Mouse (Mus musculus) R1 (cell line): ENCODE measurements at regions not wholly inside any gene's neighbourhood (a gene's known extent, or its start where the extent isn't known, plus 50 kb on each side); places are given as distances from the start of the nearest gene placed in this dataset.

Experiments
- DNase-seq: peaks from one replicate; pipeline ENCODE4 v3.0.0-alpha.2; 2018; ENCODE audit warnings: low read depth, low spot score

DNA sequence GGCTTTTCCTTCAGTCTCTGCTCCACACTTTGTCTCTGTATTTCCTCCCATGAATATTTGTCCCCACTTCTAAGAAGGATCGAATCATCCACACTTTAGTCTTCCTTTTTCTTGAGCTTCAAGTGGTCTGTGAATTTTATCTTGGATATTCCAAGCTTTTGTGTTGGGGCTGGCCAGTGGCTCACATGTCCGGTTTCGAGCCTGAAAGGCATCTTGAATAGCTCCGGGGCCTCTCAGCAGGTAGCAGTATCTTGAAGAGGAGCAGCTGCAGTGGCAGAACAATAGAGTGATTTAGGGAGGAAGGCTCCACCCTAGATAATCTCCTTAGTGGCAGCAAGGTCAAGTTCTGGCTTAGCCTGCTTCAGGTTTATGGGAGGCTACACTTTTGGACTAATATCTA, 113.0 kb upstream of the Mettl21e start:
- peak; percentile 94 for DNase-seq

DNA sequence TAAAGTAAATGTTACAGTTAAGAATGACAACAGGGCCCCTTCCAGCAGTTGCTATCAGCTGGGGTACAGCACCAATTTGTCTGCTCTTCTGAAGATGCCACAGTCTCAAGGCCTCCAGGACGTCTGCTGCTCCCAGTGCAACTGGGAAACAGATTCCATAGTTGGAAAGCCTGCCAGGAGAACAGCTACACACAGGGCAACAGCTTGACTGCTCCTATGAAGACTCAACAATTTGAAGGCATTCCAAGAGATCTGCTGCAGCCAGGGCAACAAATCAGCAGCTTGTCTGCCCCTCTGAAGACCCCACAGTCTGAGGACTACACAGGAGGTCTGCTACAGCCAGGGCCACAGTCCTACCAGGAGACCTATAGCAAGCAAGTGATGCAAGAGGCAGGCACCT, 106.7 kb upstream of the Mettl21e start:
- DNase-seq: no peak
